Mouse (Mus musculus): ENCODE data around the gene Elp4. TPM values are rescaled to one million over a fixed set of nuclear protein-coding genes. Genes with fewer than 3 reads are reported as not detected.
A peak's percentile ranks its signal among the peaks of the same experiment; 100 is the strongest.

Gene Elp4
- polyA plus RNA-seq (2015; fragmentation: Nextera tagmentation; extraction: Ambion mirVana) = 39.3 and 40.9 TPM in 2 replicates

- no peaks in the 10 kb centered on the region for H3K27me3 ChIP-seq
- peak; percentile 100 for ATAC-seq (replicated peaks; ENCODE audit: low FRiP score)
- H3K9me3 ChIP-seq (replicated peaks) = no peaks in the 10 kb centered on the region
- peak within 1 kb of the TSS; percentile 64; the same call in 1 of the 2 replicates for H3K27ac ChIP-seq
- peak within 1 kb of the TSS; percentile 66 for H3K4me3 ChIP-seq (replicated peaks)
- 0 out of 2 replicates have a peak, but pooled peaks cover 9% of the 10 kb centered on the region for H3K4me1 ChIP-seq
- H3K4me2 ChIP-seq = peak within 1 kb of the TSS; percentile 72
- WGBS = under 1% methylated on average over 39 of the region's 39 CpGs
- H3K9ac ChIP-seq = peak within 1 kb of the TSS; percentile 77
- H3K36me3 ChIP-seq = peaks cover 6% of the 10 kb centered on the region; the same call in 1 of the 2 replicates
Observed at GRCm38 (mm10) chr2:105903896-105904756, at the start of gene Elp4, which contains the start of gene Immp1l. Gene Elp4, minus strand, starts transcription at chr2:105904564. Gene Immp1l, plus strand, starts transcription at chr2:105904638.

- Histone ChIP-seq H3K27me3 (no peaks in the 10 kb centered on the region), H3K27ac (no peak overlapping the region), H3K4me1 (no peaks in the 10 kb centered on the region), H3K4me3 (replicated peaks) (no peak overlapping the region), H3K36me3 (peaks cover 4% of the 10 kb centered on the region; the same call in 1 of the 2 replicates), H3K9me3 (replicated peaks) (no peaks in the 10 kb centered on the region), H3K4me2 (no peak overlapping the region), H3K9ac (no peak overlapping the region)
- no peak for ATAC-seq (replicated peaks; ENCODE audit: low FRiP score)
- WGBS = 84% methylated on average over 4 of the region's 4 CpGs
Observed at GRCm38 (mm10) chr2:105953862-105954261, 49.5 kb upstream of the Elp4 start.

- no peak overlapping the region for H3K9ac ChIP-seq
- ATAC-seq (replicated peaks; ENCODE audit: low FRiP score) = no peak
- WGBS = 84% methylated on average over 1 of the region's 1 CpGs
Observed at GRCm38 (mm10) chr2:105951350-105951940, 47.1 kb upstream of the Elp4 start.

GRCm38 (mm10) chr2:105950131-105950530 lies 45.8 kb upstream of the Elp4 start:
- H3K36me3 ChIP-seq = 0 out of 2 replicates have a peak, but pooled peaks cover 4% of the 10 kb centered on the region
- H3K27me3 ChIP-seq = no peaks in the 10 kb centered on the region
- 88% methylated on average over 2 of the region's 2 CpGs for WGBS
- H3K4me2 ChIP-seq = no peak overlapping the region
- no peaks in the 10 kb centered on the region for H3K9me3 ChIP-seq (replicated peaks)
- H3K9ac ChIP-seq = no peak overlapping the region
- no peaks in the 10 kb centered on the region for H3K4me1 ChIP-seq
- no peak overlapping the region for H3K4me3 ChIP-seq (replicated peaks)
- no peak for ATAC-seq (replicated peaks; ENCODE audit: low FRiP score)
- no peak overlapping the region for H3K27ac ChIP-seq

More at GRCm38 (mm10) chr2:105951350-105951940, 47.1 kb upstream of the Elp4 start:
- no peaks in the 10 kb centered on the region for H3K4me1 ChIP-seq
- no peaks in the 10 kb centered on the region for H3K27me3 ChIP-seq
- H3K9me3 ChIP-seq (replicated peaks) = no peaks in the 10 kb centered on the region
- H3K4me2 ChIP-seq = no peak overlapping the region
- H3K4me3 ChIP-seq (replicated peaks) = no peak overlapping the region
- 0 out of 2 replicates have a peak, but pooled peaks cover 4% of the 10 kb centered on the region for H3K36me3 ChIP-seq
- no peak overlapping the region for H3K27ac ChIP-seq

- WGBS = 83% methylated on average over 5 of the region's 5 CpGs
- Histone ChIP-seq H3K9ac (no peak overlapping the region), H3K4me3 (replicated peaks) (no peak overlapping the region), H3K27me3 (no peaks in the 10 kb centered on the region), H3K36me3 (peaks cover 4% of the 10 kb centered on the region; the same call in 1 of the 2 replicates), H3K27ac (no peak overlapping the region), H3K4me2 (no peak overlapping the region), H3K9me3 (replicated peaks) (no peaks in the 10 kb centered on the region), H3K4me1 (no peaks in the 10 kb centered on the region)
- no peak for ATAC-seq (replicated peaks; ENCODE audit: low FRiP score)
Observed at GRCm38 (mm10) chr2:105917623-105918346, 13.4 kb upstream of the Elp4 start.

- Histone ChIP-seq H3K4me2 (no peak overlapping the region), H3K27me3 (no peaks in the 10 kb centered on the region), H3K27ac (no peak overlapping the region), H3K4me3 (replicated peaks) (no peak overlapping the region), H3K9me3 (replicated peaks) (no peaks in the 10 kb centered on the region), H3K9ac (no peak overlapping the region), H3K4me1 (no peaks in the 10 kb centered on the region), H3K36me3 (peaks cover 4% of the 10 kb centered on the region; the same call in 1 of the 2 replicates)
- WGBS = 91% methylated on average over 1 of the region's 1 CpGs
- no peak for ATAC-seq (replicated peaks; ENCODE audit: low FRiP score)
Observed at GRCm38 (mm10) chr2:105916671-105917070, 12.3 kb upstream of the Elp4 start.

GRCm38 (mm10) chr2:105913655-105914366 lies 9.4 kb upstream of the Elp4 start:
- Histone ChIP-seq H3K4me2 (no peak overlapping the region), H3K27me3 (no peaks in the 10 kb centered on the region), H3K4me1 (no peaks in the 10 kb centered on the region), H3K36me3 (peaks cover 15% of the 10 kb centered on the region), H3K9ac (no peak overlapping the region), H3K27ac (no peak overlapping the region), H3K9me3 (replicated peaks) (no peaks in the 10 kb centered on the region), H3K4me3 (replicated peaks) (no peak overlapping the region)
- 87% methylated on average over 6 of the region's 6 CpGs for WGBS
- ATAC-seq (replicated peaks; ENCODE audit: low FRiP score) = no peak

GRCm38 (mm10) chr2:105910611-105911010 lies 6.2 kb upstream of the Elp4 start:
- no peak overlapping the region for H3K4me2 ChIP-seq
- no peak overlapping the region for H3K27ac ChIP-seq
- H3K4me3 ChIP-seq (replicated peaks) = no peak overlapping the region
- no peak overlapping the region for H3K9ac ChIP-seq
- 0 out of 2 replicates have a peak, but pooled peaks cover 3% of the 10 kb centered on the region for H3K4me1 ChIP-seq
- peaks cover 21% of the 10 kb centered on the region for H3K36me3 ChIP-seq
- H3K9me3 ChIP-seq (replicated peaks) = no peaks in the 10 kb centered on the region
- no peak for ATAC-seq (replicated peaks; ENCODE audit: low FRiP score)
- no peaks in the 10 kb centered on the region for H3K27me3 ChIP-seq
- 92% methylated on average over 3 of the region's 3 CpGs for WGBS

GRCm38 (mm10) chr2:105908351-105908750 lies 4.0 kb upstream of the Elp4 start:
- 85% methylated on average over 5 of the region's 5 CpGs for WGBS
- Histone ChIP-seq H3K4me1 (0 out of 2 replicates have a peak, but pooled peaks cover 9% of the 10 kb centered on the region), H3K9me3 (replicated peaks) (no peaks in the 10 kb centered on the region), H3K9ac (no peak overlapping the region), H3K4me3 (replicated peaks) (no peak overlapping the region), H3K27ac (no peak overlapping the region), H3K4me2 (no peak overlapping the region), H3K36me3 (peaks cover 17% of the 10 kb centered on the region), H3K27me3 (no peaks in the 10 kb centered on the region)
- ATAC-seq (replicated peaks; ENCODE audit: low FRiP score) = no peak

- Histone ChIP-seq H3K36me3 (peaks cover 6% of the 10 kb centered on the region; the same call in 1 of the 2 replicates), H3K27ac (peak overlapping the region; percentile 64; the same call in 1 of the 2 replicates), H3K4me1 (0 out of 2 replicates have a peak, but pooled peaks cover 9% of the 10 kb centered on the region), H3K4me3 (replicated peaks) (peak overlapping the region; percentile 66), H3K9ac (peak overlapping the region; percentile 77), H3K4me2 (peak overlapping the region; percentile 72), H3K27me3 (no peaks in the 10 kb centered on the region), H3K9me3 (replicated peaks) (no peaks in the 10 kb centered on the region)
- ATAC-seq (replicated peaks; ENCODE audit: low FRiP score) = peak; percentile 44
- WGBS = under 1% methylated on average over 12 of the region's 12 CpGs
Observed at GRCm38 (mm10) chr2:105904757-105905146, 388 bp upstream of the Elp4 start.

GRCm38 (mm10) chr2:105890816-105891215 lies 13.5 kb downstream of the Elp4 start:
- H3K36me3 ChIP-seq = peaks cover 30% of the 10 kb centered on the region
- no peak overlapping the region for H3K27ac ChIP-seq
- ATAC-seq (replicated peaks; ENCODE audit: low FRiP score) = no peak
- H3K9me3 ChIP-seq (replicated peaks) = peaks cover 9% of the 10 kb centered on the region; the same call in 1 of the 2 replicates
- H3K4me1 ChIP-seq = no peaks in the 10 kb centered on the region
- H3K4me2 ChIP-seq = no peak overlapping the region
- no peak overlapping the region for H3K9ac ChIP-seq
- no peaks in the 10 kb centered on the region for H3K27me3 ChIP-seq
- H3K4me3 ChIP-seq (replicated peaks) = no peak overlapping the region

Measured in kidney, embryonic 15.5 days (tissue).